Comparison of ENCODE assay signal across 10 mouse cellular contexts in the genomic region with DNA sequence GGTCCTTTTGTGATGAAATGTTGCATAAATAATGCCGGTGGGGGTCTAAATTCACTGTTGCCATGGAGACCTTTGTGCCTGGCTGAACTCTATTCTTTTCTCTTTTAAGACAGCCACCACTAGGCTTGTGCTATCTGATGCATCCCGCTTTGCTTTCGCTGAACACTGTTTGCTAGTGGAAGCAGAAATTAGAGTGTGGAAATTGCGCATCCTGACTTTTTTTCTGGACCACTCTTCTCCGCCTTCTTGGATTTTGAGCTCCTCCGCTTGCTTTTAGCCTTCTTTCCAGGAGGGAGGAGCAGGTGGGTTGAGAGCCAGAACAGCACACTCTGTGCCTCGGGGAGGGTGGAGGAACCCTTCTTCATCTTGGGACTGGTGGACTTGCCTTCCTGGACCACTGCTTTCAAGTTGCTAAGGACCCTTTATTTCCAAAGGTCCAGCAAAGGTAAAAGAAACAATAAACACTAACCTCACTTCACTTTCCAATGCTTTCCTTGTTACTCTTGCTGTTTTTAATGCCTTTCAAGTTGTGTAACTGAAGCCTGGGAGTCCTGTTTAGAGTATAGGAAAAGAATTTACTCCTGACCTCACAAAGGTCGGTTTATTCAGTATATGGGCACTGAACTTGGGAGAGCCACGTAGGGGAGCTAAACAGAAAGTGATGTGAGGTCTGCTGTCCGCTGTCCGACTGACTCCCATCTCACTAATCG.
DNase-seq lines count a peak whose midpoint lies in the region; ATAC-seq and TF ChIP-seq lines count a peak whose summit lies in the region.
"Had no signal": no experiment of that assay in that cellular context is flagged by ENCODE, and none has a peak within 500 bp of the region (broad histone marks: within the 10 kb centered on the region; RNA-seq: fewer than 3 reads in every experiment).

No protein-coding gene starts in this region.

- peak overlapping the region; percentile 85 for H3K27ac ChIP-seq in layer of hippocampus, adult 2 months
- peak overlapping the region; percentile 91 for H3K27ac ChIP-seq in forebrain, embryonic 12.5 days
- H3K27ac ChIP-seq in olfactory bulb, adult 2 months (ENCODE audit: insufficient read depth, low read depth, low read length): peak overlapping the region; percentile 56
- H3K27ac ChIP-seq: liver, embryonic 14.5 days had no signal

- H3K4me2 ChIP-seq in forebrain, embryonic 12.5 days: peak overlapping the region; percentile 60

- peaks cover 31% of the 10 kb centered on the region for H3K4me1 ChIP-seq in forebrain, embryonic 12.5 days
- peaks cover 4% of the 10 kb centered on the region for H3K4me1 ChIP-seq in olfactory bulb, adult 2 months (ENCODE audit: control insufficient read depth, insufficient read depth, low read length)

- TF ChIP-seq CTCF in layer of hippocampus, adult 2 months (conservative IDR thresholded peaks at IDR 0.05): peak; percentile 47
- TF ChIP-seq CTCF in olfactory bulb, adult 2 months (IDR thresholded peaks at IDR 0.05; ENCODE audit: insufficient read depth, low read depth, low read length): 0 out of 2 replicates have a peak, but pooled peaks have one; percentile 14

- peak overlapping the region; percentile 52 for H3K9ac ChIP-seq in forebrain, embryonic 12.5 days
- H3K9ac ChIP-seq: liver, embryonic 14.5 days had no signal

- H3K27me3 ChIP-seq in forebrain, embryonic 12.5 days: no peaks in the 10 kb centered on the region

- H3K36me3 ChIP-seq in forebrain, embryonic 12.5 days (replicated peaks): no peaks in the 10 kb centered on the region

- peak; percentile 14 to 15 for DNase-seq in layer of hippocampus, adult 2 months (ENCODE audit: low spot score in 2 of 2)
- DNase-seq in layer of hippocampus, adult 9-11 months: no peak
- peak; percentile 28 to 42 for DNase-seq in left cerebral cortex, postnatal 14 days (ENCODE audit: low spot score in 2 of 2)
- no peak for DNase-seq in adrenal gland, postnatal 10 days
- DNase-seq in natural killer cell, adult 2 months (ENCODE audit: low spot score in 2 of 2): no peak
- no peak for DNase-seq in adipocyte (ENCODE audit: low spot score)
- DNase-seq: kidney, postnatal 10 days had no signal

- TF ChIP-seq POLR2A in olfactory bulb, adult 2 months (IDR thresholded peaks at IDR 0.05; ENCODE audit: insufficient read depth, low read depth, low read length): no peak

- no peaks in the 10 kb centered on the region for H3K9me3 ChIP-seq in forebrain, embryonic 12.5 days

- peak overlapping the region; percentile 48 for H3K4me3 ChIP-seq in layer of hippocampus, adult 2 months
- H3K4me3 ChIP-seq in forebrain, embryonic 12.5 days (replicated peaks): peak overlapping the region; percentile 47
- peak overlapping the region; percentile 33 for H3K4me3 ChIP-seq in olfactory bulb, adult 2 months (ENCODE audit: insufficient read depth, low read depth, low read length)

- WGBS in forebrain, embryonic 12.5 days: 6% methylated on average over 12 of the region's 12 CpGs
- WGBS in olfactory bulb, adult 2 months: 24% methylated on average over 12 of the region's 12 CpGs

- peak; percentile 87 for ATAC-seq in forebrain, embryonic 12.5 days (ENCODE audit: low FRiP score)

- intact Hi-C loops in left cerebral cortex, postnatal 14 days (cut with DNase I): loop anchor here (10.0 kb wide), 1 partner anchor 287 kb away; no protein-coding TSS in a partner anchor

Comparison
In these comparisons a context has a peak if more than half of its experiments do, and no peak if none do; other contexts are left out.
1. DNase-seq: peak in layer of hippocampus, adult 2 months (2 of 2) and left cerebral cortex, postnatal 14 days (2 of 2); none in layer of hippocampus, adult 9-11 months (single experiment), adrenal gland, postnatal 10 days (single experiment), natural killer cell, adult 2 months (0 of 2) and adipocyte (single experiment).
2. Peak in every context shown above with its lines, with median percentiles within 50 percentile points of each other: H3K27ac ChIP-seq and H3K4me3 ChIP-seq.